Mouse (Mus musculus): ENCODE results near the gene Parg.

DNA sequence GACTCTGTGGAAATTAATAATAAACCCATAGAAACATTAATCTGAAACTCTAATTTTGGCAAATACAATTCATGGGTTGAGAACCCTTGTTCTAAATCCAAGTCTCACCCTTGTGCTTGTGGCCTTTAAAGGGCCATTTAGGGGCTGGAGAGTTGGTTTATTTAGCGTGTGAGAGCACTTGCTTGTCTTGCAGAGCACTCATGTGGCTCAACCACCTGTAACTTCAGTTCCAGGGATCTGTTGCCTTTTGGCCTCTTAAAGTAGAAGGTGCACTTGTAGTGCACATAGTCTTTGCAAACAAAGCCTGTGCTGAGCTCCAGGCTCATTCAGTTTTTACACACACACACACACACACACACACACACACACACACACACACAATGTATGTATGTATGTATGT lies 34.9 kb upstream of the Parg start:
- TF ChIP-seq CTCF (IDR thresholded peaks at IDR 0.05; ENCODE audit: control insufficient read depth, insufficient read depth, low read length), result no peak
- no peak for TF ChIP-seq POLR2A (IDR thresholded peaks at IDR 0.05; ENCODE audit: borderline replicate concordance, control insufficient read depth, low read depth, low read length)
